Mouse (Mus musculus) hindbrain, embryonic 14.5 days (tissue): ENCODE measurements at regions not wholly inside any gene's neighbourhood (a gene's known extent, or its start where the extent isn't known, plus 50 kb on each side); places are given as distances from the start of the nearest gene placed in this dataset.

ENCODE experiments used
- ATAC-seq: fragments of 200-750 bp; cut with Nextera tagmentation; 2 replicates; pipeline ENCODE4 v1.8.0; 2017; ENCODE audit warnings: moderate number of reproducible peaks, mild to moderate bottlenecking, moderate TSS enrichment, moderate library complexity; ENCODE audit not compliant: low FRiP score
- DNase-seq: peaks from one replicate; pipeline ENCODE4 v3.0.0-alpha.2; 2015; ENCODE audit warnings: low spot score
- H3K27ac ChIP-seq: fragments of 300-500 bp; sonication (generic); 2 replicates; pipeline ENCODE4 v1.5.1; 2014; ENCODE audit warnings: mild to moderate bottlenecking, moderate library complexity
- H3K27me3 ChIP-seq: fragments of 300-500 bp; sonication (generic); 2 replicates; pipeline ENCODE4 v1.6.1; 2014; ENCODE audit warnings: mild to moderate bottlenecking, low read length, mixed read lengths; ENCODE audit not compliant: control insufficient read depth, insufficient read depth
- H3K36me3 ChIP-seq: fragments of 300-500 bp; sonication (generic); replicated peaks from 2 replicates; pipeline ENCODE4 v1.6.1; 2014; ENCODE audit not compliant: control insufficient read depth, insufficient read depth
- H3K4me1 ChIP-seq: fragments of 300-500 bp; sonication (generic); replicated peaks from 2 replicates; pipeline ENCODE4 v1.6.1; 2014; ENCODE audit warnings: antibody characterized with exemption, low read length, mixed read lengths; ENCODE audit not compliant: control insufficient read depth, insufficient read depth
- H3K4me2 ChIP-seq: fragments of 300-500 bp; sonication (generic); replicated peaks from 2 replicates; pipeline ENCODE4 v1.6.1; 2014; ENCODE audit warnings: mild to moderate bottlenecking, moderate library complexity
- H3K4me3 ChIP-seq: fragments of 300-500 bp; sonication (generic); replicated peaks from 2 replicates; pipeline ENCODE4 v1.5.1; 2014; ENCODE audit warnings: mild to moderate bottlenecking, low read length
- H3K9ac ChIP-seq: fragments of 300-500 bp; sonication (generic); 2 replicates; pipeline ENCODE4 v1.6.1; 2014
- H3K9me3 ChIP-seq: fragments of 300-500 bp; sonication (generic); 2 replicates; pipeline ENCODE4 v1.6.1; 2016; ENCODE audit warnings: low read length; ENCODE audit not compliant: control insufficient read depth
- WGBS: fragments of 180-500 bp; shearing (Covaris S2); extraction: QIAGEN DNeasy Blood & Tissue Kit; methylation state at CpG from one replicate; pipeline ENCODE4 v1.1.7; 2014; 5-methylcytosine and 5-hydroxymethylcytosine counted together

DNA sequence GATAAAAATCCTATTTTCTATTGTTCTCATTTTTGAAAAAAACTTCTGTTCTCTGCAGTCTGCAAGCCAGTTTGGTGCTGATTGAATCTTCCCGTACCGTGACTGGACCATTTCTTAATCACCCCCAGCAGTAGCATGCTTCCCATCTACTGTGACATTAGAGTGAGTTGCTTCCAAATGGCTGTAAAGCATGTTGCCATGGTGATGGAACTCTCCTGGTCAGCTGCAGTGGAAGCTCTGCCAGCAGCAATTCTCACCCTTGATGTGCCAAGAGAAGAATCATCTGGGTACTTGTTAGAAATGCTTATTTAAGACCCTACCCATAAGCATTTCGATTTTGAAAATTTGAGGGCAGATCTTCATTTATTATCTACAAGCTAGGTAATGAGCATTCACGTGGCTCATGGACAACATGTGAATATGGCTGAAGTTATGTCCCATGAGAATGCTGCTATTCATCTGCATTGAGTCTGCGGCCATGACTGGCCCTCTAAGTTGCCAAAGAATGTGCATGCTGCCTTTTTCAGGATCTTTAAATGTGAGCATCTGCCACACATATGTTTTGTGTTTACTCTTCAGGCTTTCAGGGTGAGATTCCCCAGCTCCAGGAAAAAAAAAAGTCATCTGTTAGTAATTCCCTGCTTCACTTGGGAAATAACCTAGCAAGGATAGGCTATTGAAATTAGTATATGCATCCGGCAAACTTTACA, 62.8 kb downstream of the H2al1n start:
- H3K9ac ChIP-seq = no peak overlapping the region
- no peaks in the 10 kb centered on the region for H3K9me3 ChIP-seq
- no peaks in the 10 kb centered on the region for H3K27me3 ChIP-seq
- peak; percentile 40 for DNase-seq
- no peaks in the 10 kb centered on the region for H3K36me3 ChIP-seq
- no peaks in the 10 kb centered on the region for H3K4me1 ChIP-seq
- peak; percentile 84 for ATAC-seq
- no peak overlapping the region for H3K4me3 ChIP-seq
- no peak overlapping the region for H3K27ac ChIP-seq
- no peak overlapping the region for H3K4me2 ChIP-seq
- 56% methylated on average over 6 of the region's 6 CpGs for WGBS

DNA sequence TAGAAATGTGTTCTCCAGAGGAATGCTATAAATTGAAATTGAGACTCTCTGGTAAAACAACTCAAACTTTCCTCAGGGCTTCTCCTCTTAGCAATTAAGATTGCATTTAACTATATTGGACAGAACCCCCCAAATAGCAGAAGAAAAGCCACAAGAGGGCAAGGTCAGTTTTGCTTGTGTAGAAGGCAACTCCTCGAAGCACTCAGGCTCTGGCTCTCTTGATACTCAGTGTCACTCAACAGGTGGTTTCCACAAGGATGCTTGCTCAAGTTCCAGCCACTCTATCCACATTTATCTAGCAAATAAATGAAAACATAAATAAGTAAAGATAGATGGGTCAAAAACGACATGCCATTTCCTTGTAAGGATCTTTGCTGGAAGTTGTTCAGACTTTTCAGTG, 68.4 kb downstream of the H2al1n start:
- no peak for ATAC-seq
- 74% methylated on average over 2 of the region's 2 CpGs for WGBS

DNA sequence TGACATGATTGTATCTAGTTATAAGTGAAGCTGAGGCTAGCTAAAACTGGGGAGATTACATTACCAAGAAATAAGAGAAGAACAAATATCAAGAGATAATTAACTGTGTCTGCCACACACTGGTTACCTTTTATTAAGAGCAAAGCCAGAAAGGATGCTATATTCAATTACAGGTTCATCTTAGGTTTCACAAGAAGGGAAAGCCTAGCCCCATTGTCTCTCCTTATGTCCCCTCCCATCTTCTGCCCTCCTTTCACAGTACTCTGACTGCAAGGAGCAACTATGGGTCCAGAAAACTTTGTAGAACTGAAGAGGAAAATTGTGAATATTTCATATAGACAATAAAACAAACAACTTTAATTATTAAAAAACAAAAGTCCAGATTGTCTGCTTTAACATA, 68.8 kb downstream of the H2al1n start:
- Histone ChIP-seq H3K27ac (no peak overlapping the region), H3K36me3 (no peaks in the 10 kb centered on the region), H3K9ac (no peak overlapping the region), H3K4me2 (no peak overlapping the region), H3K4me1 (no peaks in the 10 kb centered on the region), H3K27me3 (no peaks in the 10 kb centered on the region), H3K4me3 (no peak overlapping the region), H3K9me3 (no peaks in the 10 kb centered on the region)
- ATAC-seq (no peak), DNase-seq (no peak)

More for the DNA sequence above, 68.4 kb downstream of the H2al1n start:
- no peaks in the 10 kb centered on the region for H3K4me1 ChIP-seq
- H3K36me3 ChIP-seq = no peaks in the 10 kb centered on the region
- H3K9ac ChIP-seq = no peak overlapping the region
- H3K4me2 ChIP-seq = no peak overlapping the region
- no peak for DNase-seq
- no peaks in the 10 kb centered on the region for H3K27me3 ChIP-seq
- no peak overlapping the region for H3K27ac ChIP-seq
- H3K9me3 ChIP-seq = no peaks in the 10 kb centered on the region
- H3K4me3 ChIP-seq = no peak overlapping the region

DNA sequence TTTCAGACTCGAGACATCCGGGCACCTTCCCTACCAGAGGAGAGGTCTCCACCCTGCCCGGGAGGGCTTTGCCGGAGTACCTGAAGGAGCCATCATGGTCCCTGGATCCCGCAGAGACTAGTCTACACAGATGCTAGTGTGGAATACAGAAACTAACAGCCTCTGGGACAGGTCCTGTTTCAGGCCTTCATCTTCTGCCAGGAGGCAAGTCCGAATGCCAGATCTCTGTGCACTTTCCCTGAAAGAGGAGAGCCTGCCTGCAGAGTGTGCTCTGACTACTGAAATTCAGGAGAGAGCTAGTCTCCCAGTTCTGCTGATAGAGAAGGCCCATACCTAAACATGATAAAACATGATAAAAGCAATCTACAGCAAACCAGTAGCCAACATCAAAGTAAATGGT, 83.9 kb downstream of the H2al1n start:
- no peak overlapping the region for H3K9ac ChIP-seq
- no peak overlapping the region for H3K4me3 ChIP-seq
- no peak overlapping the region for H3K27ac ChIP-seq
- no peaks in the 10 kb centered on the region for H3K4me1 ChIP-seq
- H3K36me3 ChIP-seq = no peaks in the 10 kb centered on the region
- WGBS = 97% methylated on average over 6 of the region's 6 CpGs
- no peaks in the 10 kb centered on the region for H3K9me3 ChIP-seq
- no peak overlapping the region for H3K4me2 ChIP-seq
- no peak for ATAC-seq
- no peaks in the 10 kb centered on the region for H3K27me3 ChIP-seq
- DNase-seq = no peak

DNA sequence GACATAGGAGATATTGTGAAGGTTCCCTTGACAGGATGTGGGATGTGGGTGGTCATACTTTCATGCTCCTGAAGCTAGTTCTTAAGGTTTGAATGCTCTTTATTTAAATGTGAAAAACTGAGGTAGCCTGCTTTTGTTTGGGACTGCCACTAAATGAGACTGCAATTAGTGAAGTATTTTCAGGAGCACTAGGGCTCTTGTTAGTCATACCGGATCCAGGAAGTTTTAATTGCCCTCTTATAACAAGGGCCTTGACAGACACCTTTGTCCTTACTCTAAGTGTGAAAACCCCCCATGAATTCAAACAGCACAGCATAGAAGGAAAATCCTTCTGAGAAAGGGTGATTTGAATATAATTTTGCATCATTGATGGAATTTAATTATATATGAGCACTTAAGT, 91.2 kb downstream of the H2al1n start:
- DNase-seq (no peak), ATAC-seq (no peak)
- H3K9ac ChIP-seq = no peak overlapping the region
- H3K36me3 ChIP-seq = no peaks in the 10 kb centered on the region
- no peak overlapping the region for H3K27ac ChIP-seq
- H3K4me3 ChIP-seq = no peak overlapping the region
- H3K27me3 ChIP-seq = no peaks in the 10 kb centered on the region
- WGBS = 52% methylated on average over 1 of the region's 1 CpGs
- H3K4me1 ChIP-seq = no peaks in the 10 kb centered on the region
- H3K4me2 ChIP-seq = no peak overlapping the region
- no peaks in the 10 kb centered on the region for H3K9me3 ChIP-seq

DNA sequence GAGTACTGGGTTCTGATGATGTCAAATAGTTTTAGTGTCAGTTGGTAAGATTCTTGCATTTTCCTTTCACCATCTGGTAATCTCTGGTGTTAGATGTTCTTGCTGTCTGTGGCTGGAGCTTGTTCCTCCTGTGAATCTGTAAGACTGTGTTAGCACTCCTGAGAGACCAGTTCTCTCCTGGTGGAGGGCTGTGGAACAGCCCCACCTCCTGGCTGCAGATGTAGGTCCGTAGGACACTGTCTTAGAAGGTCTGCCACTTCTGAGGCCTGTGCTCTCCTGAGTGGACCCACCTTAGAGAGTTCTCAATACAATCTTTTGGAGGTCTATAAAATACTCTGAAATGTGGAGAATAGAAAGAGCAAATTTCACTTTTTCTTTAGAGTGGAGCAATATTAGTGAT, 101.8 kb downstream of the H2al1n start:
- 64% methylated on average over 1 of the region's 1 CpGs for WGBS
- no peak overlapping the region for H3K9ac ChIP-seq
- ATAC-seq (no peak), DNase-seq (no peak)
- H3K27me3 ChIP-seq = no peaks in the 10 kb centered on the region
- H3K4me2 ChIP-seq = no peak overlapping the region
- no peaks in the 10 kb centered on the region for H3K9me3 ChIP-seq
- H3K4me1 ChIP-seq = no peaks in the 10 kb centered on the region
- H3K27ac ChIP-seq = no peak overlapping the region
- no peak overlapping the region for H3K4me3 ChIP-seq
- H3K36me3 ChIP-seq = no peaks in the 10 kb centered on the region

DNA sequence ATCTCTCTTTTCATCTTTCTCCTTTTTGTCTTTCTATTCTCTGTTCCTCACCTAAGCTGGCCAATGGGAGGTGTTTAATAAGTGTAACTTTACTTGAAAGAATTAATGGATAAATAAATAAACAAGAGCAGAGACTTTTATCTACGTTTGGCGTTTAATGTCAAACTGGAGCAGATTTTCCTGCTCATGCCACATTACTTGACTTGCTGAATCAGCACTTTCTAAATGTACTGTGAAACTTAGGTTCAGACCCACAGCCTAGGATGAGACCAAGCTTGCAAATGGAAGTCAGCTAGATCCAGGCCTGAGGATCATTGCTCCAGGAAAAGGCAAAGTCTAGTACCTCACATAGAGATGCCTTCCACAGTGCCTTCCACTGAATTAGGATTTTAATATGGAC, 141.5 kb downstream of the H2al1n start:
- Histone ChIP-seq H3K36me3 (no peaks in the 10 kb centered on the region), H3K4me3 (no peak overlapping the region), H3K27me3 (no peaks in the 10 kb centered on the region), H3K4me1 (no peaks in the 10 kb centered on the region), H3K4me2 (no peak overlapping the region), H3K9me3 (no peaks in the 10 kb centered on the region), H3K9ac (no peak overlapping the region), H3K27ac (no peak overlapping the region)
- 73% methylated on average over 2 of the region's 2 CpGs for WGBS
- DNase-seq (no peak), ATAC-seq (no peak)

DNA sequence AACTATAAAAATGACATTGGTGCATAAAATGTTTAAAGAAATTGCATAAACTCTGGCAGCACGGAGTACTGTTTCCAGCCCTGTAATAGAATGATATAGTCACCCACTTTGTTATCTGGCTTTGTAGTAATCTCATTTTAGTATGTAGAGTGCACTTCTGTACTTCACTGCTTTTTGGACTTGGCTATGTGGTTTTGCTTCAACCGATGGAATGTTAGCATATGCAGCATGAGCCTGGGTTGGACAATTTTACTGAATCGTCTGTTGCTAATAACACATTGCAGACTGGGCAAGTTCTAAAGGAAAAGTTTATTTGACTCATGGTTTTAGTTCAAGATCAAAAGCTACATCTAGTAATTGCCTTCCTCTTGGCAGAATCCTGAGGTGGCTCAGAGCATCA, 142.4 kb downstream of the H2al1n start:
- H3K27me3 ChIP-seq = no peaks in the 10 kb centered on the region
- no peak overlapping the region for H3K4me3 ChIP-seq
- H3K9me3 ChIP-seq = no peaks in the 10 kb centered on the region
- H3K27ac ChIP-seq = no peak overlapping the region
- H3K9ac ChIP-seq = no peak overlapping the region
- H3K4me1 ChIP-seq = no peaks in the 10 kb centered on the region
- DNase-seq (no peak), ATAC-seq (no peak)
- H3K4me2 ChIP-seq = no peak overlapping the region
- no peaks in the 10 kb centered on the region for H3K36me3 ChIP-seq
- 84% methylated on average over 3 of the region's 3 CpGs for WGBS

DNA sequence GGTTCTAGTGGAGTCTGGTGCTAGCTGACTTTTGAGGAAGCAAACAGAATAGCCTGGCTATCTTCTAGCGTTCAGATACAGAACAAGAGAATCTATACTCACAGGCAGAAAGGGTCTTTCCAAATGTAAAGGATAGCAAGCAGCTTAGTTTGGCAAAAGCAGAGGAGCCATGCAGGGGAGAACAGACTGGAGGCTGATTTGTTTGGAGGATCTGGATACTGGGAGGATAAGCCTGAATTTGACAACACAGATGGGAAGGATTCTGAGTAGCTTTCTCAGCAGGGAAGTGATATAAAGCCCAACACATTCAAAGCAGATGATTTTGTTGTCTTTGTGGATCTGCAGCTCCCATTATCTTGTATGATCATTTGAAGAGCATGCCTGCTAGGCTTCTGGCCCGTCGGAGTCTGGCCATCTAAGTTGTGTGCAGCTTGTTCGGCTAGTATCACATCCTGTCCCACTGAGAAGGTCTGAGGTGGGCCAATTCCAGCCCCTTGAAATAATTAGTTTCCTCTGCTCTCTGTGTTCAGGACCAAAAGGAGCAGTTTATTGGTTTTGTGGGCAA, 145.6 kb downstream of the H2al1n start:
- Histone ChIP-seq H3K9ac (no peak overlapping the region), H3K4me3 (no peak overlapping the region), H3K9me3 (no peaks in the 10 kb centered on the region), H3K27ac (no peak overlapping the region), H3K4me1 (no peaks in the 10 kb centered on the region), H3K36me3 (no peaks in the 10 kb centered on the region), H3K4me2 (no peak overlapping the region), H3K27me3 (no peaks in the 10 kb centered on the region)
- no peak for DNase-seq
- ATAC-seq = no peak
- 69% methylated on average over 4 of the region's 4 CpGs for WGBS
